Mouse (Mus musculus): ENCODE results near the gene Axin1. TPM values are rescaled to one million over a fixed set of nuclear protein-coding genes. Genes with fewer than 3 reads are reported as not detected.

The Axin1 gene
- polyA plus RNA-seq, 1 experiment from 2014 or later = 7.1 TPM

- Histone ChIP-seq H3K4me1 (ENCODE audit: control insufficient read depth, insufficient read depth, low read length) (no peaks in the 10 kb centered on the region), H3K4me3 (ENCODE audit: low read depth, low read length) (no peak within 1 kb of the TSS), H3K4me2 (ENCODE audit: low read depth, low read length) (no peak within 1 kb of the TSS), H3K27me3 (ENCODE audit: control insufficient read depth, insufficient read depth, low read length) (peaks cover 17% of the 10 kb centered on the region), H3K27ac (ENCODE audit: low read depth, low read length) (no peak within 1 kb of the TSS), H3K9me3 (ENCODE audit: control insufficient read depth, low read length) (no peaks in the 10 kb centered on the region), H3K9ac (replicated peaks; ENCODE audit: low read depth, low read length) (no peak within 1 kb of the TSS), H3K36me3 (ENCODE audit: control insufficient read depth, insufficient read depth, low read length) (no peaks in the 10 kb centered on the region)
- whole genome bisulfite sequencing = 86% methylated on average over 12 of the region's 12 CpGs
- ATAC-seq (ENCODE audit: low read depth) = no peak
These were observed 69.2 kb downstream of the Axin1 start, which contains the start of gene Arhgdig for GRCm38 (mm10) chr17:26207686-26208085. Gene Arhgdig (minus strand): TSS chr17:26207786.

DNA sequence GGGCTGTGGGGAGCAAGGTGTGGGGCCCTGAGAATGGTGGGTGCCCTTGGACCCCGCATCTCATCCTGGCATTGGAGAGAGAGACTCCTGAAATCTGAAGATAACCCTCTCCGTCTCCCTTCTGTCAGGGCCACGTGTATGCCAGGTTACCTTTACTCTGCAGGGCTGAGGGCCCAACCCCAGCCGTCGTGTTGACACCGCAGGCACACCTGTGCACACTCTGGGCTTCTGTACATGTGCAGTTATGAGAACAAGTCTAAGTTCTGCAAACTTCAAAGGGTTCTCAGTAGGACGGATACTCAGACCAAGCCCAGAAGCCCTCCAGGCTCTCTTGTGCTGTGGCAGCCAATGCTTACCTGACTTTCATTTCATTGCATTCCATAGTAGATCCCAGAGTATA, 73.8 kb downstream of the Axin1 start:
- no peak for ATAC-seq (ENCODE audit: low read depth)
- 93% methylated on average over 7 of the region's 7 CpGs for WGBS
- Histone ChIP-seq H3K9me3 (ENCODE audit: control insufficient read depth, low read length) (no peaks in the 10 kb centered on the region), H3K4me1 (ENCODE audit: control insufficient read depth, insufficient read depth, low read length) (no peaks in the 10 kb centered on the region), H3K4me2 (ENCODE audit: low read depth, low read length) (no peak overlapping the region), H3K27me3 (ENCODE audit: control insufficient read depth, insufficient read depth, low read length) (no peaks in the 10 kb centered on the region), H3K36me3 (ENCODE audit: control insufficient read depth, insufficient read depth, low read length) (peaks cover 3% of the 10 kb centered on the region; the same call in 1 of the 2 replicates), H3K9ac (replicated peaks; ENCODE audit: low read depth, low read length) (no peak overlapping the region), H3K27ac (ENCODE audit: low read depth, low read length) (no peak overlapping the region), H3K4me3 (ENCODE audit: low read depth, low read length) (no peak overlapping the region)

GRCm38 (mm10) chr17:26212681-26213080, 74.2 kb downstream of the Axin1 start:
- Histone ChIP-seq H3K4me2 (ENCODE audit: low read depth, low read length) (no peak overlapping the region), H3K9ac (replicated peaks; ENCODE audit: low read depth, low read length) (no peak overlapping the region), H3K36me3 (ENCODE audit: control insufficient read depth, insufficient read depth, low read length) (peaks cover 5% of the 10 kb centered on the region; the same call in 1 of the 2 replicates), H3K27me3 (ENCODE audit: control insufficient read depth, insufficient read depth, low read length) (no peaks in the 10 kb centered on the region), H3K9me3 (ENCODE audit: control insufficient read depth, low read length) (no peaks in the 10 kb centered on the region), H3K4me1 (ENCODE audit: control insufficient read depth, insufficient read depth, low read length) (no peaks in the 10 kb centered on the region), H3K4me3 (ENCODE audit: low read depth, low read length) (no peak overlapping the region), H3K27ac (ENCODE audit: low read depth, low read length) (no peak overlapping the region)
- WGBS = 87% methylated on average over 11 of the region's 11 CpGs
- no peak for ATAC-seq (ENCODE audit: low read depth)

- 71% methylated on average over 2 of the region's 2 CpGs for WGBS
- Histone ChIP-seq H3K36me3 (ENCODE audit: control insufficient read depth, insufficient read depth, low read length) (peaks cover 8% of the 10 kb centered on the region; the same call in 1 of the 2 replicates), H3K4me2 (ENCODE audit: low read depth, low read length) (no peak overlapping the region), H3K27ac (ENCODE audit: low read depth, low read length) (no peak overlapping the region), H3K9me3 (ENCODE audit: control insufficient read depth, low read length) (no peaks in the 10 kb centered on the region), H3K27me3 (ENCODE audit: control insufficient read depth, insufficient read depth, low read length) (no peaks in the 10 kb centered on the region), H3K4me1 (ENCODE audit: control insufficient read depth, insufficient read depth, low read length) (no peaks in the 10 kb centered on the region), H3K9ac (replicated peaks; ENCODE audit: low read depth, low read length) (no peak overlapping the region), H3K4me3 (ENCODE audit: low read depth, low read length) (no peak overlapping the region)
- ATAC-seq (ENCODE audit: low read depth) = no peak
These were observed 83.0 kb downstream of the Axin1 start for GRCm38 (mm10) chr17:26221508-26221907.

GRCm38 (mm10) chr17:26225150-26225549, 86.7 kb downstream of the Axin1 start:
- Histone ChIP-seq H3K27me3 (ENCODE audit: control insufficient read depth, insufficient read depth, low read length) (no peaks in the 10 kb centered on the region), H3K9me3 (ENCODE audit: control insufficient read depth, low read length) (no peaks in the 10 kb centered on the region), H3K36me3 (ENCODE audit: control insufficient read depth, insufficient read depth, low read length) (no peaks in the 10 kb centered on the region), H3K9ac (replicated peaks; ENCODE audit: low read depth, low read length) (no peak overlapping the region), H3K4me2 (ENCODE audit: low read depth, low read length) (no peak overlapping the region), H3K4me1 (ENCODE audit: control insufficient read depth, insufficient read depth, low read length) (no peaks in the 10 kb centered on the region), H3K27ac (ENCODE audit: low read depth, low read length) (no peak overlapping the region), H3K4me3 (ENCODE audit: low read depth, low read length) (no peak overlapping the region)
- no peak for ATAC-seq (ENCODE audit: low read depth)
- 86% methylated on average over 12 of the region's 12 CpGs for WGBS

GRCm38 (mm10) chr17:26229776-26230175, 91.3 kb downstream of the Axin1 start:
- Histone ChIP-seq H3K4me2 (ENCODE audit: low read depth, low read length) (no peak overlapping the region), H3K9ac (replicated peaks; ENCODE audit: low read depth, low read length) (no peak overlapping the region), H3K27me3 (ENCODE audit: control insufficient read depth, insufficient read depth, low read length) (no peaks in the 10 kb centered on the region), H3K9me3 (ENCODE audit: control insufficient read depth, low read length) (no peaks in the 10 kb centered on the region), H3K4me1 (ENCODE audit: control insufficient read depth, insufficient read depth, low read length) (no peaks in the 10 kb centered on the region), H3K27ac (ENCODE audit: low read depth, low read length) (no peak overlapping the region), H3K4me3 (ENCODE audit: low read depth, low read length) (no peak overlapping the region), H3K36me3 (ENCODE audit: control insufficient read depth, insufficient read depth, low read length) (no peaks in the 10 kb centered on the region)
- ATAC-seq (ENCODE audit: low read depth) = no peak
- 96% methylated on average over 5 of the region's 5 CpGs for WGBS

- H3K36me3 ChIP-seq (ENCODE audit: control insufficient read depth, insufficient read depth, low read length) = no peaks in the 10 kb centered on the region
- ATAC-seq (ENCODE audit: low read depth) = no peak
- H3K27me3 ChIP-seq (ENCODE audit: control insufficient read depth, insufficient read depth, low read length) = no peaks in the 10 kb centered on the region
- H3K4me2 ChIP-seq (ENCODE audit: low read depth, low read length) = no peak overlapping the region
- WGBS = 90% methylated on average over 5 of the region's 5 CpGs
- no peak overlapping the region for H3K9ac ChIP-seq (replicated peaks; ENCODE audit: low read depth, low read length)
- no peak overlapping the region for H3K4me3 ChIP-seq (ENCODE audit: low read depth, low read length)
- no peaks in the 10 kb centered on the region for H3K4me1 ChIP-seq (ENCODE audit: control insufficient read depth, insufficient read depth, low read length)
- H3K9me3 ChIP-seq (ENCODE audit: control insufficient read depth, low read length) = no peaks in the 10 kb centered on the region
- H3K27ac ChIP-seq (ENCODE audit: low read depth, low read length) = no peak overlapping the region
These were observed 92.7 kb downstream of the Axin1 start for GRCm38 (mm10) chr17:26231156-26231555.

- Histone ChIP-seq H3K9ac (replicated peaks; ENCODE audit: low read depth, low read length) (no peak overlapping the region), H3K9me3 (ENCODE audit: control insufficient read depth, low read length) (no peaks in the 10 kb centered on the region), H3K27ac (ENCODE audit: low read depth, low read length) (no peak overlapping the region), H3K27me3 (ENCODE audit: control insufficient read depth, insufficient read depth, low read length) (no peaks in the 10 kb centered on the region), H3K4me2 (ENCODE audit: low read depth, low read length) (no peak overlapping the region), H3K4me1 (ENCODE audit: control insufficient read depth, insufficient read depth, low read length) (no peaks in the 10 kb centered on the region), H3K36me3 (ENCODE audit: control insufficient read depth, insufficient read depth, low read length) (no peaks in the 10 kb centered on the region), H3K4me3 (ENCODE audit: low read depth, low read length) (no peak overlapping the region)
- 76% methylated on average over 8 of the region's 8 CpGs for WGBS
- ATAC-seq (ENCODE audit: low read depth) = no peak
These were observed 94.4 kb downstream of the Axin1 start for GRCm38 (mm10) chr17:26232863-26233262.

DNA sequence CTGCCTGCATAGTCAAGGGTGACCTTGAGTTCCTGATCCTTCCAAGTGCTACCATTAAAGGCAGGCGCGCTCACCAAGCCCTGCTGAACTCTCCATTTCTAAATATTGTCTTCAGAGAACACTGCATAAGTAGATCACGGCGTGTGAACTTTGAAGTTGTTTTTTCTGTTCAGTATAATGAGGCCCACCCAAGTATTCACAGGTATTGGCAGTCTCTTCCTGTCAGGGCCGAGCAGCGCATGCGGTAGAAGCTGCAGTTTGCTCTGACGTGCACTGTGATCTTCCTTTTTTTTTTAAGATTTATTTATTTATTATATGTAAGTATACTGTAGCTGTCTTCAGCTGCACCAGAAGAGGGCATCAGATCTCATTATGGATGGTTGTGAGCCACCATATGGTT, 95.9 kb downstream of the Axin1 start:
- H3K4me1 ChIP-seq (ENCODE audit: control insufficient read depth, insufficient read depth, low read length) = no peaks in the 10 kb centered on the region
- no peak overlapping the region for H3K27ac ChIP-seq (ENCODE audit: low read depth, low read length)
- H3K36me3 ChIP-seq (ENCODE audit: control insufficient read depth, insufficient read depth, low read length) = no peaks in the 10 kb centered on the region
- H3K4me2 ChIP-seq (ENCODE audit: low read depth, low read length) = no peak overlapping the region
- WGBS = 94% methylated on average over 8 of the region's 8 CpGs
- H3K9me3 ChIP-seq (ENCODE audit: control insufficient read depth, low read length) = no peaks in the 10 kb centered on the region
- ATAC-seq (ENCODE audit: low read depth) = no peak
- H3K4me3 ChIP-seq (ENCODE audit: low read depth, low read length) = no peak overlapping the region
- H3K27me3 ChIP-seq (ENCODE audit: control insufficient read depth, insufficient read depth, low read length) = no peaks in the 10 kb centered on the region
- H3K9ac ChIP-seq (replicated peaks; ENCODE audit: low read depth, low read length) = no peak overlapping the region

Data from neural tube, embryonic 14.5 days (tissue).